Mouse (Mus musculus): ENCODE data around the gene Fignl1. TPM values are rescaled to one million over a fixed set of nuclear protein-coding genes. Genes with fewer than 3 reads are reported as not detected.
A peak's percentile ranks its signal among the peaks of the same experiment; 100 is the strongest.

Fignl1 gene
- polyA plus RNA-seq, 1 experiment from 2014 or later: 16.3 TPM

GRCm38 (mm10) chr11:11788521-11788974 is 20.2 kb downstream of the Fignl1 start:
- Histone ChIP-seq H3K9me3 (ENCODE audit: control insufficient read depth, low read length) (no peaks in the 10 kb centered on the region), H3K9ac (replicated peaks; ENCODE audit: low read length) (no peak overlapping the region), H3K4me1 (ENCODE audit: control insufficient read depth, insufficient read depth, low read length) (no peaks in the 10 kb centered on the region), H3K4me2 (ENCODE audit: low read length) (peak overlapping the region; percentile 40), H3K27me3 (ENCODE audit: control insufficient read depth, insufficient read depth, low read length) (no peaks in the 10 kb centered on the region), H3K27ac (replicated peaks; ENCODE audit: low read depth, low read length) (no peak overlapping the region), H3K4me3 (replicated peaks; ENCODE audit: low read depth, low read length) (no peak overlapping the region), H3K36me3 (ENCODE audit: control insufficient read depth, insufficient read depth, low read length) (no peaks in the 10 kb centered on the region)
- DNase-seq (peak; percentile 93), ATAC-seq (ENCODE audit: low FRiP score, low TSS enrichment) (peak; percentile 90)
- under 1% methylated on average over 8 of the region's 8 CpGs for WGBS

- 71% methylated on average over 6 of the region's 6 CpGs for WGBS
- H3K4me3 ChIP-seq (replicated peaks; ENCODE audit: low read depth, low read length): no peak overlapping the region
- H3K27me3 ChIP-seq (ENCODE audit: control insufficient read depth, insufficient read depth, low read length): no peaks in the 10 kb centered on the region
- H3K4me2 ChIP-seq (ENCODE audit: low read length): no peak overlapping the region
- ATAC-seq (ENCODE audit: low FRiP score, low TSS enrichment) (no peak), DNase-seq (no peak)
- H3K9me3 ChIP-seq (ENCODE audit: control insufficient read depth, low read length): no peaks in the 10 kb centered on the region
- H3K4me1 ChIP-seq (ENCODE audit: control insufficient read depth, insufficient read depth, low read length): no peaks in the 10 kb centered on the region
- no peak overlapping the region for H3K9ac ChIP-seq (replicated peaks; ENCODE audit: low read length)
- no peaks in the 10 kb centered on the region for H3K36me3 ChIP-seq (ENCODE audit: control insufficient read depth, insufficient read depth, low read length)
- no peak overlapping the region for H3K27ac ChIP-seq (replicated peaks; ENCODE audit: low read depth, low read length)
Observed at GRCm38 (mm10) chr11:11785457-11785856, 23.3 kb downstream of the Fignl1 start.

GRCm38 (mm10) chr11:11781728-11782127 is 27.0 kb downstream of the Fignl1 start:
- Histone ChIP-seq H3K36me3 (ENCODE audit: control insufficient read depth, insufficient read depth, low read length) (no peaks in the 10 kb centered on the region), H3K4me3 (replicated peaks; ENCODE audit: low read depth, low read length) (no peak overlapping the region), H3K4me2 (ENCODE audit: low read length) (no peak overlapping the region), H3K4me1 (ENCODE audit: control insufficient read depth, insufficient read depth, low read length) (no peaks in the 10 kb centered on the region), H3K9me3 (ENCODE audit: control insufficient read depth, low read length) (no peaks in the 10 kb centered on the region), H3K9ac (replicated peaks; ENCODE audit: low read length) (no peak overlapping the region), H3K27me3 (ENCODE audit: control insufficient read depth, insufficient read depth, low read length) (no peaks in the 10 kb centered on the region), H3K27ac (replicated peaks; ENCODE audit: low read depth, low read length) (no peak overlapping the region)
- 82% methylated on average over 8 of the region's 8 CpGs for WGBS
- DNase-seq (no peak), ATAC-seq (ENCODE audit: low FRiP score, low TSS enrichment) (no peak)

- H3K4me2 ChIP-seq (ENCODE audit: low read length): no peak overlapping the region
- H3K9me3 ChIP-seq (ENCODE audit: control insufficient read depth, low read length): no peaks in the 10 kb centered on the region
- H3K36me3 ChIP-seq (ENCODE audit: control insufficient read depth, insufficient read depth, low read length): no peaks in the 10 kb centered on the region
- no peaks in the 10 kb centered on the region for H3K4me1 ChIP-seq (ENCODE audit: control insufficient read depth, insufficient read depth, low read length)
- no peak for ATAC-seq (ENCODE audit: low FRiP score, low TSS enrichment)
- no peak overlapping the region for H3K9ac ChIP-seq (replicated peaks; ENCODE audit: low read length)
- no peak overlapping the region for H3K4me3 ChIP-seq (replicated peaks; ENCODE audit: low read depth, low read length)
- H3K27ac ChIP-seq (replicated peaks; ENCODE audit: low read depth, low read length): no peak overlapping the region
- WGBS: 94% methylated on average over 6 of the region's 6 CpGs
- no peak for DNase-seq
- H3K27me3 ChIP-seq (ENCODE audit: control insufficient read depth, insufficient read depth, low read length): no peaks in the 10 kb centered on the region
Observed at GRCm38 (mm10) chr11:11778345-11778744, 30.4 kb downstream of the Fignl1 start.

GRCm38 (mm10) chr11:11777796-11778195 is 31.0 kb downstream of the Fignl1 start:
- no peak overlapping the region for H3K27ac ChIP-seq (replicated peaks; ENCODE audit: low read depth, low read length)
- WGBS: 86% methylated on average over 2 of the region's 2 CpGs
- no peaks in the 10 kb centered on the region for H3K36me3 ChIP-seq (ENCODE audit: control insufficient read depth, insufficient read depth, low read length)
- H3K9ac ChIP-seq (replicated peaks; ENCODE audit: low read length): no peak overlapping the region
- no peak overlapping the region for H3K4me2 ChIP-seq (ENCODE audit: low read length)
- no peaks in the 10 kb centered on the region for H3K9me3 ChIP-seq (ENCODE audit: control insufficient read depth, low read length)
- DNase-seq: no peak
- no peaks in the 10 kb centered on the region for H3K4me1 ChIP-seq (ENCODE audit: control insufficient read depth, insufficient read depth, low read length)
- ATAC-seq (ENCODE audit: low FRiP score, low TSS enrichment): no peak
- H3K4me3 ChIP-seq (replicated peaks; ENCODE audit: low read depth, low read length): no peak overlapping the region
- no peaks in the 10 kb centered on the region for H3K27me3 ChIP-seq (ENCODE audit: control insufficient read depth, insufficient read depth, low read length)

- no peaks in the 10 kb centered on the region for H3K4me1 ChIP-seq (ENCODE audit: control insufficient read depth, insufficient read depth, low read length)
- DNase-seq (no peak), ATAC-seq (ENCODE audit: low FRiP score, low TSS enrichment) (no peak)
- no peak overlapping the region for H3K4me2 ChIP-seq (ENCODE audit: low read length)
- H3K36me3 ChIP-seq (ENCODE audit: control insufficient read depth, insufficient read depth, low read length): no peaks in the 10 kb centered on the region
- no peak overlapping the region for H3K27ac ChIP-seq (replicated peaks; ENCODE audit: low read depth, low read length)
- H3K27me3 ChIP-seq (ENCODE audit: control insufficient read depth, insufficient read depth, low read length): no peaks in the 10 kb centered on the region
- H3K9me3 ChIP-seq (ENCODE audit: control insufficient read depth, low read length): no peaks in the 10 kb centered on the region
- no peak overlapping the region for H3K4me3 ChIP-seq (replicated peaks; ENCODE audit: low read depth, low read length)
- H3K9ac ChIP-seq (replicated peaks; ENCODE audit: low read length): no peak overlapping the region
- 80% methylated on average over 3 of the region's 3 CpGs for WGBS
Observed at GRCm38 (mm10) chr11:11777246-11777645, 31.5 kb downstream of the Fignl1 start.

GRCm38 (mm10) chr11:11776822-11777174 is 32.0 kb downstream of the Fignl1 start:
- Histone ChIP-seq H3K4me1 (ENCODE audit: control insufficient read depth, insufficient read depth, low read length) (no peaks in the 10 kb centered on the region), H3K4me3 (replicated peaks; ENCODE audit: low read depth, low read length) (no peak overlapping the region), H3K9me3 (ENCODE audit: control insufficient read depth, low read length) (no peaks in the 10 kb centered on the region), H3K9ac (replicated peaks; ENCODE audit: low read length) (no peak overlapping the region), H3K27ac (replicated peaks; ENCODE audit: low read depth, low read length) (no peak overlapping the region), H3K36me3 (ENCODE audit: control insufficient read depth, insufficient read depth, low read length) (no peaks in the 10 kb centered on the region), H3K4me2 (ENCODE audit: low read length) (no peak overlapping the region), H3K27me3 (ENCODE audit: control insufficient read depth, insufficient read depth, low read length) (no peaks in the 10 kb centered on the region)
- WGBS: 89% methylated on average over 7 of the region's 7 CpGs
- DNase-seq (no peak), ATAC-seq (ENCODE audit: low FRiP score, low TSS enrichment) (no peak)

- Histone ChIP-seq H3K4me1 (ENCODE audit: control insufficient read depth, insufficient read depth, low read length) (no peaks in the 10 kb centered on the region), H3K36me3 (ENCODE audit: control insufficient read depth, insufficient read depth, low read length) (no peaks in the 10 kb centered on the region), H3K4me3 (replicated peaks; ENCODE audit: low read depth, low read length) (no peak overlapping the region), H3K4me2 (ENCODE audit: low read length) (no peak overlapping the region), H3K27me3 (ENCODE audit: control insufficient read depth, insufficient read depth, low read length) (no peaks in the 10 kb centered on the region), H3K9ac (replicated peaks; ENCODE audit: low read length) (no peak overlapping the region), H3K9me3 (ENCODE audit: control insufficient read depth, low read length) (no peaks in the 10 kb centered on the region), H3K27ac (replicated peaks; ENCODE audit: low read depth, low read length) (no peak overlapping the region)
- DNase-seq (no peak), ATAC-seq (ENCODE audit: low FRiP score, low TSS enrichment) (no peak)
- WGBS: 77% methylated on average over 4 of the region's 4 CpGs
Observed at GRCm38 (mm10) chr11:11776071-11776821, 32.5 kb downstream of the Fignl1 start.

GRCm38 (mm10) chr11:11774893-11775292 is 33.9 kb downstream of the Fignl1 start:
- DNase-seq (no peak), ATAC-seq (ENCODE audit: low FRiP score, low TSS enrichment) (no peak)
- Histone ChIP-seq H3K9ac (replicated peaks; ENCODE audit: low read length) (no peak overlapping the region), H3K27ac (replicated peaks; ENCODE audit: low read depth, low read length) (no peak overlapping the region), H3K4me2 (ENCODE audit: low read length) (no peak overlapping the region), H3K27me3 (ENCODE audit: control insufficient read depth, insufficient read depth, low read length) (no peaks in the 10 kb centered on the region), H3K36me3 (ENCODE audit: control insufficient read depth, insufficient read depth, low read length) (no peaks in the 10 kb centered on the region), H3K4me1 (ENCODE audit: control insufficient read depth, insufficient read depth, low read length) (no peaks in the 10 kb centered on the region), H3K4me3 (replicated peaks; ENCODE audit: low read depth, low read length) (no peak overlapping the region), H3K9me3 (ENCODE audit: control insufficient read depth, low read length) (no peaks in the 10 kb centered on the region)
- 88% methylated on average over 5 of the region's 5 CpGs for WGBS
